Mouse (Mus musculus) stomach, postnatal 0 days (tissue): ENCODE data around the gene Fgfr2. TPM values are rescaled to one million over a fixed set of nuclear protein-coding genes. Genes with fewer than 3 reads are reported as not detected.

Experiments used
- ATAC-seq: fragments of 200-750 bp; cut with Nextera tagmentation; 2 replicates; pipeline ENCODE4 v1.8.0; 2017; ENCODE audit not compliant: low FRiP score, low TSS enrichment
- DNase-seq: peaks from one replicate; pipeline ENCODE4 v3.0.0-alpha.2; 2016; ENCODE audit warnings: low spot score
- H3K27ac ChIP-seq: fragments of 300-500 bp; sonication (generic); replicated peaks from 2 replicates; pipeline ENCODE4 v1.5.1; 2014; ENCODE audit warnings: mild to moderate bottlenecking, control low read depth
- H3K27me3 ChIP-seq: fragments of 300-500 bp; sonication (generic); 2 replicates; pipeline ENCODE4 v1.6.1; 2014; ENCODE audit warnings: low read length; ENCODE audit not compliant: control insufficient read depth, insufficient read depth
- H3K36me3 ChIP-seq: fragments of 300-500 bp; sonication (generic); 2 replicates; pipeline ENCODE4 v1.6.1; 2014; ENCODE audit warnings: low read length, mixed read lengths; ENCODE audit not compliant: control insufficient read depth, insufficient read depth
- H3K4me1 ChIP-seq: fragments of 300-500 bp; sonication (generic); replicated peaks from 2 replicates; pipeline ENCODE4 v1.6.1; 2014; ENCODE audit warnings: antibody characterized with exemption; ENCODE audit not compliant: control insufficient read depth, insufficient read depth
- H3K4me2 ChIP-seq: fragments of 300-500 bp; sonication (generic); replicated peaks from 2 replicates; pipeline ENCODE4 v1.6.1; 2014; ENCODE audit warnings: low read depth, mild to moderate bottlenecking, control low read depth, moderate library complexity
- H3K4me3 ChIP-seq: fragments of 300-500 bp; sonication (generic); 2 replicates; pipeline ENCODE4 v1.5.1; 2014; ENCODE audit warnings: low read depth, low read length, control low read depth
- H3K9ac ChIP-seq: fragments of 300-500 bp; sonication (generic); 2 replicates; pipeline ENCODE4 v1.6.1; 2014; ENCODE audit warnings: mild to moderate bottlenecking, low read length, control low read depth, mixed read lengths
- H3K9me3 ChIP-seq: fragments of 300-500 bp; sonication (generic); 2 replicates; pipeline ENCODE4 v1.6.1; 2016; ENCODE audit warnings: low read length; ENCODE audit not compliant: control insufficient read depth
- CTCF ChIP-seq: IDR thresholded peaks from 2 replicates; pipeline ENCODE4 v1.5.1; 2016; ENCODE audit warnings: antibody characterized with exemption, low read depth, mild to moderate bottlenecking, moderate library complexity
- EP300 ChIP-seq: optimal IDR thresholded peaks from 2 replicates; pipeline ENCODE3; 2016; ENCODE audit warnings: antibody characterized with exemption
- WGBS: fragments of 180-500 bp; shearing (Covaris S2); extraction: QIAGEN DNeasy Blood & Tissue Kit; methylation state at CpG from one replicate; pipeline ENCODE4 v1.1.7; 2014; 5-methylcytosine and 5-hydroxymethylcytosine counted together
- polyA plus RNA-seq: library from polyadenylated mRNA; unstranded; fragments of >200 nt; fragmentation: Nextera tagmentation; extraction: Ambion mirVana; gene quantifications from 2 replicates; pipeline ENCODE4 v1.2.1, GENCODE M21; 2015

Fgfr2 gene
- polyA plus RNA-seq, 1 experiment from 2014 or later = 60.8 TPM

- Histone ChIP-seq H3K27ac (no peak overlapping the region), H3K9ac (no peak overlapping the region), H3K36me3 (peaks cover 3% of the 10 kb centered on the region; the same call in 1 of the 2 replicates), H3K4me2 (no peak overlapping the region), H3K4me1 (peaks cover 18% of the 10 kb centered on the region), H3K4me3 (no peak overlapping the region), H3K27me3 (no peaks in the 10 kb centered on the region), H3K9me3 (no peaks in the 10 kb centered on the region)
- DNase-seq (no peak), ATAC-seq (no peak)
- TF ChIP-seq EP300 (no peak), CTCF (no peak)
- 46% methylated on average over 4 of the region's 4 CpGs for WGBS
Observed at GRCm38 (mm10) chr7:130243811-130244210, 2879.3 kb downstream of the Fgfr2 start.

- no peak for ATAC-seq
- no peak overlapping the region for H3K9ac ChIP-seq
Observed at GRCm38 (mm10) chr7:130240191-130240590, 2883.0 kb downstream of the Fgfr2 start.

GRCm38 (mm10) chr7:130237244-130237643 is 2885.9 kb downstream of the Fgfr2 start:
- WGBS = 64% methylated on average over 5 of the region's 5 CpGs
- Histone ChIP-seq H3K27ac (no peak overlapping the region), H3K36me3 (peaks cover 3% of the 10 kb centered on the region; the same call in 1 of the 2 replicates), H3K4me2 (no peak overlapping the region), H3K9ac (no peak overlapping the region), H3K9me3 (no peaks in the 10 kb centered on the region), H3K27me3 (no peaks in the 10 kb centered on the region), H3K4me1 (no peaks in the 10 kb centered on the region), H3K4me3 (no peak overlapping the region)
- ATAC-seq (no peak), DNase-seq (no peak)
- TF ChIP-seq CTCF (no peak), EP300 (no peak)

More at GRCm38 (mm10) chr7:130240191-130240590, 2883.0 kb downstream of the Fgfr2 start:
- H3K27me3 ChIP-seq = no peaks in the 10 kb centered on the region
- 77% methylated on average over 9 of the region's 9 CpGs for WGBS
- H3K36me3 ChIP-seq = peaks cover 3% of the 10 kb centered on the region; the same call in 1 of the 2 replicates
- no peak for TF ChIP-seq CTCF
- no peak for TF ChIP-seq EP300
- H3K4me3 ChIP-seq = no peak overlapping the region
- no peak overlapping the region for H3K4me2 ChIP-seq
- DNase-seq = no peak
- no peaks in the 10 kb centered on the region for H3K9me3 ChIP-seq
- 0 out of 2 replicates have a peak overlapping the region, but pooled peaks have one; percentile 40 for H3K27ac ChIP-seq
- H3K4me1 ChIP-seq = peaks cover 5% of the 10 kb centered on the region

GRCm38 (mm10) chr7:130233777-130234176 is 2889.4 kb downstream of the Fgfr2 start:
- Histone ChIP-seq H3K4me1 (0 out of 2 replicates have a peak, but pooled peaks cover 2% of the 10 kb centered on the region), H3K9me3 (no peaks in the 10 kb centered on the region), H3K4me2 (no peak overlapping the region), H3K36me3 (no peaks in the 10 kb centered on the region; the same call in 1 of the 2 replicates), H3K9ac (no peak overlapping the region), H3K27ac (no peak overlapping the region), H3K4me3 (no peak overlapping the region), H3K27me3 (no peaks in the 10 kb centered on the region)
- no peak for TF ChIP-seq CTCF
- no peak for TF ChIP-seq EP300
- DNase-seq (no peak), ATAC-seq (no peak)
- 37% methylated on average over 7 of the region's 7 CpGs for WGBS

GRCm38 (mm10) chr7:130230034-130230433 is 2893.1 kb downstream of the Fgfr2 start:
- H3K4me1 ChIP-seq = 0 out of 2 replicates have a peak, but pooled peaks cover 2% of the 10 kb centered on the region
- peaks cover 6% of the 10 kb centered on the region for H3K36me3 ChIP-seq
- TF ChIP-seq EP300 (no peak), CTCF (no peak)
- ATAC-seq = no peak
- H3K27me3 ChIP-seq = no peaks in the 10 kb centered on the region
- no peaks in the 10 kb centered on the region for H3K9me3 ChIP-seq
- no peak for DNase-seq
- H3K4me2 ChIP-seq = no peak overlapping the region
- 68% methylated on average over 4 of the region's 4 CpGs for WGBS
- no peak overlapping the region for H3K27ac ChIP-seq
- no peak overlapping the region for H3K4me3 ChIP-seq
- no peak overlapping the region for H3K9ac ChIP-seq

GRCm38 (mm10) chr7:130225227-130225626 is 2897.9 kb downstream of the Fgfr2 start:
- TF ChIP-seq CTCF (no peak), EP300 (no peak)
- no peak overlapping the region for H3K9ac ChIP-seq
- no peaks in the 10 kb centered on the region for H3K27me3 ChIP-seq
- no peak overlapping the region for H3K27ac ChIP-seq
- no peak for DNase-seq
- no peak overlapping the region for H3K4me3 ChIP-seq
- ATAC-seq = no peak
- peaks cover 6% of the 10 kb centered on the region for H3K36me3 ChIP-seq
- WGBS = 73% methylated on average over 3 of the region's 3 CpGs
- H3K9me3 ChIP-seq = no peaks in the 10 kb centered on the region
- H3K4me2 ChIP-seq = no peak overlapping the region
- H3K4me1 ChIP-seq = peaks cover 8% of the 10 kb centered on the region; the same call in 1 of the 2 replicates
